Mouse (Mus musculus) midbrain, embryonic 12.5 days (tissue): ENCODE measurements around the gene Pfdn5. TPM values are rescaled to one million over a fixed set of nuclear protein-coding genes. Genes with fewer than 3 reads are reported as not detected.
"Not testable (repeated sequence)": the region's sequence is repeated elsewhere in the genome, so short reads cannot be mapped to it uniquely, and the experiment has no call there.

ENCODE experiments used
- ATAC-seq: fragments of 200-750 bp; cut with Nextera tagmentation; 2 replicates; pipeline ENCODE4 v1.8.0; 2017; ENCODE audit warnings: low read depth, moderate TSS enrichment, moderate library complexity; ENCODE audit not compliant: low FRiP score
- H3K27ac ChIP-seq: fragments of 300-500 bp; sonication (generic); replicated peaks from 2 replicates; pipeline ENCODE4 v1.5.1; 2016; ENCODE audit warnings: mild to moderate bottlenecking
- H3K27me3 ChIP-seq: fragments of 300-500 bp; sonication (generic); 2 replicates; pipeline ENCODE4 v1.6.1; 2016; ENCODE audit warnings: mild to moderate bottlenecking
- H3K36me3 ChIP-seq: fragments of 300-500 bp; sonication (generic); 2 replicates; pipeline ENCODE4 v1.6.1; 2016
- H3K4me1 ChIP-seq: fragments of 300-500 bp; sonication (generic); 2 replicates; pipeline ENCODE4 v1.6.1; 2016
- H3K4me2 ChIP-seq: fragments of 300-500 bp; sonication (generic); replicated peaks from 2 replicates; pipeline ENCODE4 v1.6.1; 2016; ENCODE audit warnings: mild to moderate bottlenecking, moderate library complexity
- H3K4me3 ChIP-seq: fragments of 300-500 bp; sonication (generic); 2 replicates; pipeline ENCODE4 v1.5.1; 2016; ENCODE audit warnings: mild to moderate bottlenecking
- H3K9ac ChIP-seq: fragments of 300-500 bp; sonication (generic); replicated peaks from 2 replicates; pipeline ENCODE4 v1.6.1; 2016; ENCODE audit warnings: mild to moderate bottlenecking, moderate library complexity
- H3K9me3 ChIP-seq: fragments of 300-500 bp; sonication (generic); 2 replicates; pipeline ENCODE4 v1.6.1; 2016; ENCODE audit warnings: mild to moderate bottlenecking
- WGBS: fragments of 180-500 bp; shearing (Covaris S2); methylation state at CpG from one replicate; pipeline ENCODE4 v1.1.7; 2016; 5-methylcytosine and 5-hydroxymethylcytosine counted together
- polyA plus RNA-seq: library from polyadenylated mRNA; unstranded; fragments of >200 nt; fragmentation: Nextera tagmentation; extraction: Ambion mirVana; gene quantifications from 2 replicates; pipeline ENCODE4 v1.2.1, GENCODE M21; 2016

The Pfdn5 gene
- polyA plus RNA-seq, 1 experiment from 2014 or later = 363 TPM

GRCm38 (mm10) chr15:102302542-102302941 lies 23.4 kb upstream of the Pfdn5 start:
- no peaks in the 10 kb centered on the region for H3K9me3 ChIP-seq
- no peak overlapping the region for H3K9ac ChIP-seq
- no peak overlapping the region for H3K27ac ChIP-seq
- 92% methylated on average over 6 of the region's 6 CpGs for WGBS
- H3K4me2 ChIP-seq = no peak overlapping the region
- no peaks in the 10 kb centered on the region for H3K27me3 ChIP-seq
- H3K36me3 ChIP-seq = peaks cover 75% of the 10 kb centered on the region
- ATAC-seq = no peak
- no peaks in the 10 kb centered on the region for H3K4me1 ChIP-seq
- H3K4me3 ChIP-seq = no peak overlapping the region

GRCm38 (mm10) chr15:102308717-102309116 lies 17.2 kb upstream of the Pfdn5 start:
- ATAC-seq = no peak
- H3K4me1 ChIP-seq = no peaks in the 10 kb centered on the region
- WGBS = 90% methylated on average over 9 of the region's 9 CpGs
- no peak overlapping the region for H3K9ac ChIP-seq
- H3K4me2 ChIP-seq = no peak overlapping the region
- H3K27ac ChIP-seq = no peak overlapping the region
- H3K4me3 ChIP-seq = no peak overlapping the region
- no peaks in the 10 kb centered on the region for H3K9me3 ChIP-seq
- H3K27me3 ChIP-seq = no peaks in the 10 kb centered on the region
- peaks cover 80% of the 10 kb centered on the region for H3K36me3 ChIP-seq

- no peak overlapping the region for H3K27ac ChIP-seq
- no peaks in the 10 kb centered on the region for H3K27me3 ChIP-seq
- H3K4me2 ChIP-seq = no peak overlapping the region
- H3K36me3 ChIP-seq = peaks cover 79% of the 10 kb centered on the region
- no peak overlapping the region for H3K4me3 ChIP-seq
- WGBS = 93% methylated on average over 10 of the region's 10 CpGs
- no peaks in the 10 kb centered on the region for H3K4me1 ChIP-seq
- H3K9me3 ChIP-seq = no peaks in the 10 kb centered on the region
- no peak overlapping the region for H3K9ac ChIP-seq
- no peak for ATAC-seq
These were observed 15.7 kb upstream of the Pfdn5 start for GRCm38 (mm10) chr15:102310074-102310845.

- no peak for ATAC-seq
- peaks cover 79% of the 10 kb centered on the region for H3K36me3 ChIP-seq
- H3K4me2 ChIP-seq = no peak overlapping the region
These were observed 14.4 kb upstream of the Pfdn5 start for GRCm38 (mm10) chr15:102311489-102311888.

GRCm38 (mm10) chr15:102315292-102315691 lies 10.6 kb upstream of the Pfdn5 start:
- H3K4me2 ChIP-seq = no peak overlapping the region
- no peak for ATAC-seq
- H3K9me3 ChIP-seq = no peaks in the 10 kb centered on the region
- 92% methylated on average over 8 of the region's 8 CpGs for WGBS
- peaks cover 78% of the 10 kb centered on the region for H3K36me3 ChIP-seq
- no peaks in the 10 kb centered on the region for H3K4me1 ChIP-seq
- H3K4me3 ChIP-seq = no peak overlapping the region
- H3K9ac ChIP-seq = no peak overlapping the region
- no peak overlapping the region for H3K27ac ChIP-seq
- H3K27me3 ChIP-seq = no peaks in the 10 kb centered on the region

More at GRCm38 (mm10) chr15:102311489-102311888, 14.4 kb upstream of the Pfdn5 start:
- Histone ChIP-seq H3K4me3 (no peak overlapping the region), H3K4me1 (no peaks in the 10 kb centered on the region), H3K9ac (no peak overlapping the region), H3K9me3 (no peaks in the 10 kb centered on the region), H3K27me3 (no peaks in the 10 kb centered on the region), H3K27ac (no peak overlapping the region)

GRCm38 (mm10) chr15:102316263-102316662 lies 9.7 kb upstream of the Pfdn5 start:
- Histone ChIP-seq H3K4me2 (no peak overlapping the region), H3K9ac (no peak overlapping the region), H3K4me1 (no peaks in the 10 kb centered on the region), H3K4me3 (no peak overlapping the region), H3K9me3 (no peaks in the 10 kb centered on the region), H3K36me3 (peaks cover 81% of the 10 kb centered on the region), H3K27me3 (no peaks in the 10 kb centered on the region), H3K27ac (no peak overlapping the region)
- no peak for ATAC-seq
- WGBS = 86% methylated on average over 6 of the region's 6 CpGs

- Histone ChIP-seq H3K27ac (no peak overlapping the region), H3K27me3 (no peaks in the 10 kb centered on the region), H3K9ac (no peak overlapping the region), H3K9me3 (no peaks in the 10 kb centered on the region), H3K4me2 (peak overlapping the region; percentile 89), H3K4me1 (peaks cover 9% of the 10 kb centered on the region), H3K4me3 (no peak overlapping the region), H3K36me3 (peaks cover 63% of the 10 kb centered on the region)
- 78% methylated on average over 12 of the region's 12 CpGs for WGBS
- no peak for ATAC-seq
These were observed 1.1 kb upstream of the Pfdn5 start for GRCm38 (mm10) chr15:102324654-102325473.

- peak overlapping the region; percentile 89 for H3K4me2 ChIP-seq
- peak overlapping the region; percentile 86 for H3K4me3 ChIP-seq
- no peak overlapping the region for H3K27ac ChIP-seq
- H3K36me3 ChIP-seq = peaks cover 57% of the 10 kb centered on the region
- no peaks in the 10 kb centered on the region for H3K9me3 ChIP-seq
- WGBS = 75% methylated on average over 8 of the region's 8 CpGs
- H3K4me1 ChIP-seq = peaks cover 14% of the 10 kb centered on the region
- no peaks in the 10 kb centered on the region for H3K27me3 ChIP-seq
- ATAC-seq = no peak
- peak overlapping the region; percentile 86 for H3K9ac ChIP-seq
These were observed 976 bp downstream of the Pfdn5 start for GRCm38 (mm10) chr15:102326892-102327291.

- H3K27me3 ChIP-seq = no peaks in the 10 kb centered on the region
- peak; percentile 94 for ATAC-seq
- peaks cover 75% of the 10 kb centered on the region for H3K36me3 ChIP-seq
- peaks cover 29% of the 10 kb centered on the region for H3K4me1 ChIP-seq
- peak within 1 kb of the TSS; percentile 83 for H3K4me3 ChIP-seq
- peak within 1 kb of the TSS; percentile 63 for H3K27ac ChIP-seq
- peak within 1 kb of the TSS; percentile 76 for H3K9ac ChIP-seq
- peak within 1 kb of the TSS; percentile 71 for H3K4me2 ChIP-seq
- no peaks in the 10 kb centered on the region for H3K9me3 ChIP-seq
- WGBS = under 1% methylated on average over 30 of the region's 30 CpGs
These were observed 5.7 kb downstream of the Pfdn5 start, which contains the start of gene Myg1 for GRCm38 (mm10) chr15:102331610-102332015. Gene Myg1, plus strand, starts transcription at chr15:102331709.

- Histone ChIP-seq H3K9me3 (no peaks in the 10 kb centered on the region), H3K36me3 (peaks cover 87% of the 10 kb centered on the region), H3K4me3 (no peak overlapping the region), H3K27me3 (no peaks in the 10 kb centered on the region), H3K27ac (no peak overlapping the region), H3K9ac (no peak overlapping the region), H3K4me1 (peaks cover 21% of the 10 kb centered on the region), H3K4me2 (no peak overlapping the region)
- ATAC-seq = no peak
- WGBS = 87% methylated on average over 8 of the region's 8 CpGs
These were observed 9.3 kb downstream of the Pfdn5 start for GRCm38 (mm10) chr15:102335254-102335653.

- not testable (repeated sequence) for H3K9ac ChIP-seq, H3K4me2 ChIP-seq, H3K9me3 ChIP-seq, ATAC-seq, H3K4me3 ChIP-seq, H3K27me3 ChIP-seq, H3K27ac ChIP-seq
- Histone ChIP-seq H3K36me3 (peaks cover 86% of the 10 kb centered on the region), H3K4me1 (peaks cover 21% of the 10 kb centered on the region)
- WGBS = 90% methylated on average over 5 of the region's 5 CpGs
These were observed 10.0 kb downstream of the Pfdn5 start for GRCm38 (mm10) chr15:102335925-102336324.

GRCm38 (mm10) chr15:102336946-102337345 lies 11.0 kb downstream of the Pfdn5 start:
- Histone ChIP-seq H3K9me3 (no peaks in the 10 kb centered on the region), H3K36me3 (peaks cover 81% of the 10 kb centered on the region), H3K27me3 (no peaks in the 10 kb centered on the region), H3K4me1 (peaks cover 16% of the 10 kb centered on the region), H3K9ac (no peak overlapping the region), H3K4me2 (no peak overlapping the region), H3K27ac (no peak overlapping the region), H3K4me3 (no peak overlapping the region)
- ATAC-seq = no peak
- WGBS = 91% methylated on average over 4 of the region's 4 CpGs
